Mouse (Mus musculus) lung, postnatal 4 days (tissue): ENCODE data around the gene Pea15a.

Experiments
- DNase-seq, 2 experiments: peaks; one replicate each; pipeline ENCODE4 v3.0.0; 2021

Gene Pea15a

GRCm38 (mm10) chr1:172204814-172205740, 1.5 kb downstream of the Pea15a start:
- no peak for DNase-seq

DNA sequence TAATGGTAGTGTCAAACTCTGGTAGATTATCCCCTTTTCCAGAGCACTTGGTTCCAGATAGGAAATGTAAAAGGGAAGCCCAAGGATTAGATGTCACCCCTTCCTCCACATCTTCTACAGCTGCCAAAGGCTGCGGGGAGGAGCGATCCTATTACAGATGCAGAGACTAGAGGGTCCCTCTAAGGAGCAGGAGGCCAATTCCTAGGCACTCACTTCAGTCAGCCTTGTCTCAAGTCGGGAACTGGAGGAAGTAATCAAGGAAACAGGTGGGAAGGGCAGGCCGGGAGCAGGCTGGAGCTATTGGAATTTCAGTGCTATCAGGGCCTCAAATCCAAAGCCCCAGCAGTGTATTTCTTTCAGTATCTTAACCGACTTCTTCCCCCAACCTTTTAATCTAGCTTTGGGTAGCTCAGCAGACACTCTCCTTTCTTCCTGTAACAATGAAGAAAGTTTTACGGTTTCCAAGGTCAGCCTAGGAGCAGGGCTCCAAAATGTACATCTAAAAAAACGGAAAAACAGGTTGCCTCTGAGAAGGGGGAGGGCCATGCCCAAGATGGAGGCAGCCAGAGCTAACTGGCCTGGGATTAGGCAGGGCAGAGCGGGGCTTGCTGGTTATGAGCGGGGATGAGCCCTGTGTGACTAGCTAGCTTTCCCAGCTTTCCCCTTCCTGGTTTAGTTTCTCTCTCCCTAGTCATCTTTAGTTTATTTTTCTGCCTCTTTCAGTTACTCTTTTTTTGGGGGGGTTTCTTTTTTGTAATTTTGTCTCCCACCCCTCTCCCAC, 2.4 kb downstream of the Pea15a start:
- DNase-seq = no peak

- peak; percentile 45 to 55 for DNase-seq
These were observed 3.0 kb downstream of the Pea15a start for GRCm38 (mm10) chr1:172203566-172203965.

- DNase-seq = peak; percentile 31 to 51
These were observed 3.6 kb downstream of the Pea15a start for GRCm38 (mm10) chr1:172202894-172203522.

DNA sequence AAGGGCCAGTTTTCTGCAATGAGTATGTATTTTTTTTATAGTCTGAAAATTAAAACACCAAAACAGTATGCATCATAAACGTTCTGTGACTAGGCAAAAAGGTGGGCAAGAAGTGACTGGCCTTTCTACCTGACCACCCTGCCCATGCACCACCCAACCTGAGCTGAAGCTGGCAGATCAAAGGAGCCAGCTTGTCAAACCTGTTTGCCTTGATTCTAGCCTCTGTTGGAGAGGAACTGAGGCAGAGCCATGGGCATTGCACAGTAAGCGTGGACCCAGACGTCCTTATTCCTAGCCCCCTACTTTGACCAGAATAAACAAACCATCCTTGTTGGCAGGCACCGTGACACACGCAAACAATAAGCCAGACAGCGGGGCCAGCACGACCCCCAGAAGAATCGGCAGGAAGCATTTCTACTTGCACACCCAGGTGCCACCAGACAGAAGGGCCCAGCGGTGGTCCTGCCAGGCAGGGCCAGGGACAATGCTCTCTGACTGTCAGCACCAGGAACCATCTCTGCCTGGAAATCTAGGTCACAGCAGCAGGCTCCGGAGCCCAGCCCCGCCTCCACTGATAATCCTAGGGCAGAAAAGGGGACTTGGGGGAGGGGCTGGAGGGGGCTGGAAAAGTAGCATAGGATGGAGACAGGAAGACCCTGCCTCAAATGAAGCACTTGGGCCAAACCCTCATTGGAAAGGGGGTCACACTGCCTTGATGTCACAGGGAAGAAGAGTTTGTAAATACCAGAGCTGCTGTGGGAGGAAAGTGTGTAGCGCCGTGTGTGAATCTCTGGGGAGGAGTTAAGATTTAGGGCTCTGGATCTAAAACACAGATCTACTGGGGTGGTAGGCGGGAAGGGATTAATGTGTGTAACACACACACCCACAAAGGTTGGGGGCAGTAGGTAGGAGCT, 4.4 kb downstream of the Pea15a start:
- DNase-seq = no peak

DNA sequence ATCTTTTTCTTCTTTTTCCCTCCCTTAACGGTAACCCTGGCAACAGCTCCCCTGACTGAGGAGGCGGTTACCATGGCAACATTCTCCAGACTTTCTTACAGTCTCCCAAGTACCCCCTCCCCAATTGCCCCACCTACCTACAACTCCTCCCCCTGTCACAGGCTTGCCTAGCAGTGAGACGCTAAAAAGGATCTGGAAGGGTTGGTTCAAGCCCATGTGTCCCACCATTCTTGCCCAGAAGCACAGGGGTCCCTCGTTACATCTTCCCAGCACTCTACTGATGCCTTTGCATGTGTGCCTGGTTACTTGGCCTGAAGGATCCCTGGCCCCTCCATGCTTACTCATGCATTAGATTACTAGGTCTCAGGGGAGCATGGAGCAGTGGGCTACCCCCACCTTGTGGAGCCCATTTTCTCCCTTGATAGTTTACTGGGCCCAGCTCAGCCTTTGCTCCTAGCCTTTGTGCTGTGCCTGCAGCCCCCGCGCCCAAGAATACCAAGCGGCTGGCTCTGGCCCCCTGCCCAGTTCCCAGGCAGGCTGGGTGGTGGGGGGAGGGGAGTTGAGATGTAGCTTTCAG, 5.6 kb downstream of the Pea15a start:
- peak in 1 of 2 experiments; percentile 54 for DNase-seq

GRCm38 (mm10) chr1:172200161-172200560, 6.4 kb downstream of the Pea15a start:
- no peak for DNase-seq

DNA sequence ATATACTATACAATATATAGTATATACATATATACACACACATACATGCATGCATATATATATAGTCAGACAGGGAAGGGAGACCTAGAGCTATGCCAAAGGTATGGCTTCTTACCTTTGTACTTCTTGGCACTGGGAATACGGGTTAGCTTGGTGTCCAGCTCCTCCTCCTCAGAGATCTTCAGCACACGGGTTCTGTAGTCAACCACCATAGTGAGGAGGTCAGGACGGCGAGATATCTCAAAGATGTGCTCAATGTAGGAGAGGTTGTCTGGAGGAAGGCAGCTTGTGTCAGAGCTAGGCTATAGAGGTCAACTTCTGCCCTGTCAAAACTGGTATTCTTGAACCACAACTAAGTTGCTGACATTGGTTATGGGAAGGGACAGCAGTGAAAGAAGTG, 7.6 kb downstream of the Pea15a start:
- no peak for DNase-seq

DNA sequence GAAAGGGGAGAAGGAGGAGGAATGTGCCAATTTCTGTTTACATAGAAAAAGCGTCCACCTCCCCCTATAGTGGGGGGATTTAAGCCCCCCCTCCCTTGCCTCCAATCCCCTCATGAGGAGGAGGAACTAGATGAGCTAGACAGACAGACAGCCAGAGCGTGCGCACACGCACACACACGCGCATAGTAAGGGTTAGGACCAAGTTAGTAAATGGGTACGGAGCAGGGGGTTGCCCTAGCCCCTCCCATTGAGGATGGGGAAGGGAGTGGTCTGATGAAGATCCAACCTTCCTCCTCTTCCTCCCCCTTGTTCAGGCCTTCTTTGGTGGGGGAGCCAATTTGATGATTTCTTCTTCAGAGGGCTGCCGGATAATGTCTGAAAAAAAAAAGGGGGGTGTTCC, 8.3 kb downstream of the Pea15a start:
- DNase-seq = no peak

GRCm38 (mm10) chr1:172197851-172198250, 8.8 kb downstream of the Pea15a start:
- no peak for DNase-seq

DNA sequence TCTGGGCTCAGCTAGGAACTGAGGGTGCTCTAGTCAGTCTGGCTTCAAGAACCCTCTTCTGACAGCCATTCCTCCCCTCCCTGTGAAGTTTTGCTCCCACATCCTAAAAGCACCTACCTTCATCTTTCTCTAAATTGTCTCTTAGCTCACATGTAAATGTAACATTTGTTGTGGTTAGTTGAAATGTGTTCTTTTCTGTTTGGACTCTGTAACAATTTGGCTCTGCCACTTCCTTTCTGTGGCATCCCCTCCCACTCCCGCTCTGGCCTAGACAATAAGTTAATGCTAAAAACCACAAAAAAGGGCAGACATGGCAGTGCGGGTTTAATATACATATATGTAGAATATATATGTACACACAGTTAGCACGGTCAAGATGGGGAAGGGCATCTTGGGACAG, 9.5 kb downstream of the Pea15a start:
- no peak for DNase-seq

- no peak for DNase-seq
These were observed 12.2 kb downstream of the Pea15a start for GRCm38 (mm10) chr1:172194435-172194834.

GRCm38 (mm10) chr1:172192217-172192616, 14.4 kb downstream of the Pea15a start:
- DNase-seq = no peak

DNA sequence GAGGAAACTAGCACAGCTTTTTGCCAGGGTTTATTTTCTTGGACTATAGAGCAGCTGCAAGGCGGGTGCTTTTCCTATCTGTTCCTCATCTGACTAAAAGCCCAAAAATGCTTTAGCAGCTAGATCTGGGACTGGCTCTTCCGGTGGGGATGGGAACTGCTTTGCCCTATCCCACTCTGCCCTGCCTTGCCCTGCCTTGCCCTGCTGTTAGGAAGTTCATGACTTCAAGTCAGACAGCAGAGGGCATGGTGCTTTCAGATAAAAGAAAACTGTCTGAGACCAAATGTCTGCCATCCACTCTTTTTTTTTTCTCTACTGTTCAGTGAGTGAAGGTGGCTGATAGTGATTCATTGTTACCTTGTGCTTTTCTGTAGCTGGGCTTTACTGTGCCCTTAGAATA, 15.0 kb downstream of the Pea15a start:
- DNase-seq = no peak

GRCm38 (mm10) chr1:172188891-172189290, 17.7 kb downstream of the Pea15a start:
- peak in 1 of 2 experiments; percentile 52 for DNase-seq

GRCm38 (mm10) chr1:172186401-172187289, 20.0 kb downstream of the Pea15a start:
- DNase-seq = no peak

DNA sequence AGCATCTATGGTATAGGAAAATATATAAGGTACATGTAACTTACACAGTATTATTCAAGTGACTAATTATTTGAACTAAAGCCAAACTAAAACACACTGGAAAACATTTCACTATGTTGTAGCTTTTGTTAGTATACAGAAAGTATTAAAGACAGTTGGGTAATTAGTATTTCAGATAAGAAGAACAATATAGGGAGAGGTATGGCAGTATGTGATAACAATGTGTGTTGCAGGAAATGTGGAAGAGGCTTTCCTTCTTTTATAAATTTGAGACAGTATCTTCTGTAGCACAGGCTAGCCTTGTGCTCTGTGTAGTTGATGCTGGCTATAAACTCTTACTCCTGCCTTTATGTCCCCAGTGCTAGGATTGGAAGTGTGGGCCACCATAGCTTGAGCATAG, 22.7 kb downstream of the Pea15a start:
- DNase-seq = no peak

DNA sequence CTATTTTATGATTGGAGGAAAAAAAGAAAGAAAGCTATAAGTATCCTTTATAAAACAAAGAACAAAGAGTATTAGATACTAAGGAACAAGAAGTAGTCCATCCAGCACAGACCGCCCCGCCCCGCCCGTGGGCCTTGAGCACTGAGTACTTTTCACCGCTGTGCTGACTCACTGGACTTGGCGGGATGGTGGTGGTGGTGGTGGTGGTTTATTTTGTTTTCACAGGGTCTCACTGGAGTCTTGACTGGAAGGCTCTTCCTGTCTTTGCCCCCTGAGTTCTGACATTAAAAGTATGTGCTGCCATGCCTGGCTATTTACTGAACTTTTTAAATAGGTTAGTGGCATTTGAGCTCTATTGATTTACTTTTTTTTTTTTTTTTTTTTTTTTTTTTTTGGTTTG, 23.5 kb downstream of the Pea15a start:
- DNase-seq = no peak

DNA sequence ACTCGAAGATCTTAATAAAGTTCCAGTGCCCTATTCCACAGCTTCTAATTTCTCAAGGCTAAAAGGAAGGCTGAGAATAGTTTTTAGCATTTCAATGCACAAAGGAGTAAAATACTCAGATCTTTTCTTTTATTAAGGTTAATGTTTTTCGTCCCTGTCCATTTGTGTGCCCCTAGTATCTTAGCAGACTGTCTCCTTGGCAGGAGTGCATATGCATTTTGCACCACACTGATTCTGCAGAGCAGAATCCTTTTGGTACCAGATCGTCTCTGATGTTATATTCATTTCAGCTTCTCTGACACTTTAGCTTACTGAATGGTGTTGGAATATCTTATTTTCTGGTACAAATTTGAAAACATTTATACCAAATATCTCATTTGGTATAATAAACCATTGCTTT, 24.8 kb downstream of the Pea15a start:
- no peak for DNase-seq

DNA sequence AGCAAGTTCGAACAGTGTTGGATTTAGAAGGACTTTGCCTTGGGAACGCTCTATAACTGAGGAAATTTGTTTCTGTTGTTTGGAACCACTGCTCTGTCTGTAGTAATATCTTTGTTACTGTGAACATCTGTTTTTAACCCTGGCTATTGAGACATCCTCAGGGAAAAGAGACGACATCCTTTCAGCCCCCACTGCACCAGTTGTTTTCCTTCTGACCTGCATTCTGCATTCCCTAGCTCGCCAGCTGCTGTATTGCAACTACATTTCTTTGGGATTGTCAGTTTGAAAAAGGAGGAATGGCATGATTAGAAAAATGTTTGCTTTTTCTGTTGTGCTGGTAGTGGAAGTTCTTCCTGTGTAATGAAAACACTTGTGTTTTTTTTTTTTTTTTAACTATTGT, 25.7 kb downstream of the Pea15a start:
- DNase-seq = peak in 1 of 2 experiments; percentile 29

- peak in 1 of 2 experiments; percentile 34 for DNase-seq
These were observed 27.5 kb downstream of the Pea15a start for GRCm38 (mm10) chr1:172179102-172179501.
